Mouse (Mus musculus): ENCODE data around the gene Gm12216. TPM values are rescaled to one million over a fixed set of nuclear protein-coding genes. Genes with fewer than 3 reads are reported as not detected.

Gene Gm12216
- polyA plus RNA-seq, 1 experiment from 2014 or later = 0.51 TPM

DNA sequence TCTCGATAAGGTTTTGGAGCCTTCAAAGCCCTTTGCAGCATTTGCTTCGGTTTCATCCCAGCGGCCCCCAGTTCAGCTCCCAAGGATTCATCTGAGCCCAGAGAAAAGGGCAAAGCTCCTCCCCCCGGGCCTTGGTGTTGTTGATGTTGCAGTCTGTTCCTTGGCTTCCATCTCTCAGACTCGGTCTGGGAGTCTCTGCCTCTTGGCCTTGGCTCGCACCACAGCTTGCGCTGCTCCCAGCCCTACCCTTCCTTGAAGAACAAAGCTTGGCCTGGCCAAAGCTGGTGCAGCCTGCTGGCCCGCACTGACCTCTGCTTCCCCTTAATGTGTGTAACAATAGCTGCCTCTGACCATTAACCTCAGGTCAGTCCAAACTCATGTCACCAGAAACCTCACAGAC is 70.9 kb downstream of the Gm12216 start:
- no peaks in the 10 kb centered on the region for H3K9me3 ChIP-seq (ENCODE audit: control insufficient read depth, low read length)
- peaks cover 4% of the 10 kb centered on the region for H3K4me1 ChIP-seq (replicated peaks; ENCODE audit: control insufficient read depth, insufficient read depth, low read length)
- no peak for DNase-seq (ENCODE audit: low spot score)
- H3K4me2 ChIP-seq = no peak overlapping the region
- 73% methylated on average over 8 of the region's 8 CpGs for WGBS
- H3K9ac ChIP-seq (ENCODE audit: low read depth, low read length) = no peak overlapping the region
- no peaks in the 10 kb centered on the region for H3K36me3 ChIP-seq (ENCODE audit: control insufficient read depth, insufficient read depth, low read length)
- no peak overlapping the region for H3K27ac ChIP-seq (ENCODE audit: low read depth, low read length)
- ATAC-seq (replicated peaks; ENCODE audit: low FRiP score) = no peak
- no peak overlapping the region for H3K4me3 ChIP-seq (ENCODE audit: low read depth, low read length)
- no peaks in the 10 kb centered on the region for H3K27me3 ChIP-seq (replicated peaks; ENCODE audit: control insufficient read depth, insufficient read depth, low read length)

DNA sequence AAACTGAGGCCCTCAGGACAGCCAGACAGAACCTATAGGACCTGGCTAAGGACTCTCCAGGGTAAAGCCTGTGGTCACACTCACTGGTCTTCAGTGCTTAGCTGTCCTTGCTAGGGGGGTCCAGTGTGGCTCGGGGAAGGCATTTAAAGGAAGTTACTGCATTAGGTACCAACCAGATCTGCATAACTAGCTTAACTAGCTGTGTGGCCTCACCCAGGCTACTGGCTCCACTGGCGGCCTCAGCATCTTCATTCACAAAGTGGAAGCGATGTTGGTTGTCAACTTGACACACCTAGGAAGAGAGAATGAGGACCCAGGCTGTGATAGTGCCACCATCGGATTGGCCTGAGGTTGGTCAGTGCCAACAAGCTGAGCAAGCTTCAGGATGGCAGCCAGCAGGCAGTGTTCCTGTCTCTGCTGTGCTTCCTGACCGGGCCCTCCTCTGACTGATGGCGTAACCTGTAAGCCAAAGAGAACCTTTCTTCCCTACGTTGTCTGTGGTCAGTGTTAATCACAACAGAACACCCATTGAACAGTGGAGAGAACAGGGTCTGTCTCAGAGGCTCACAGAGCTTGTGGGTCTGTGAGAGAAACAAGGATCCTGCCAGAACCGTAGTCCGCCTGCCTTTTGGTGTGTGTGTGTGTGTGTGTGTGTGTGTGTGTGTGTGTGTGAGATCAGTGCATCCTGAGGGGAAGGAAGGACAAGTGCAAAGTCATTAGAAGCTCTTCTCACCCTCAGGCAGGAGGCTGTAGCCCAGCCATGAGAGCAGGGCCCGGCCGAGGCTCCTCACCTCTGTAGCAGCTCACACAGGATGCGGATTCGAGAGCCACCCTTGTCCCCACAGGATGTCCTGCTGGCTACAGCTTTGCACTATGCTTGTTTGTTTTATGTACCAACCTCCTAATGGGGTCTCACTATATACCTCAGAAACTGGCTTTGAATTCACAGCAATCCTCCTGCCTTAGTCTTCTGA is 72.7 kb downstream of the Gm12216 start:
- DNase-seq (ENCODE audit: low spot score) (no peak), ATAC-seq (replicated peaks; ENCODE audit: low FRiP score) (no peak)
- Histone ChIP-seq H3K4me3 (ENCODE audit: low read depth, low read length) (no peak overlapping the region), H3K4me1 (replicated peaks; ENCODE audit: control insufficient read depth, insufficient read depth, low read length) (peaks cover 4% of the 10 kb centered on the region), H3K27ac (ENCODE audit: low read depth, low read length) (no peak overlapping the region), H3K4me2 (no peak overlapping the region), H3K36me3 (ENCODE audit: control insufficient read depth, insufficient read depth, low read length) (no peaks in the 10 kb centered on the region), H3K27me3 (replicated peaks; ENCODE audit: control insufficient read depth, insufficient read depth, low read length) (no peaks in the 10 kb centered on the region), H3K9me3 (ENCODE audit: control insufficient read depth, low read length) (no peaks in the 10 kb centered on the region), H3K9ac (ENCODE audit: low read depth, low read length) (peak overlapping the region; percentile 14; the same call in 1 of the 2 replicates)
- 65% methylated on average over 13 of the region's 13 CpGs for WGBS

DNA sequence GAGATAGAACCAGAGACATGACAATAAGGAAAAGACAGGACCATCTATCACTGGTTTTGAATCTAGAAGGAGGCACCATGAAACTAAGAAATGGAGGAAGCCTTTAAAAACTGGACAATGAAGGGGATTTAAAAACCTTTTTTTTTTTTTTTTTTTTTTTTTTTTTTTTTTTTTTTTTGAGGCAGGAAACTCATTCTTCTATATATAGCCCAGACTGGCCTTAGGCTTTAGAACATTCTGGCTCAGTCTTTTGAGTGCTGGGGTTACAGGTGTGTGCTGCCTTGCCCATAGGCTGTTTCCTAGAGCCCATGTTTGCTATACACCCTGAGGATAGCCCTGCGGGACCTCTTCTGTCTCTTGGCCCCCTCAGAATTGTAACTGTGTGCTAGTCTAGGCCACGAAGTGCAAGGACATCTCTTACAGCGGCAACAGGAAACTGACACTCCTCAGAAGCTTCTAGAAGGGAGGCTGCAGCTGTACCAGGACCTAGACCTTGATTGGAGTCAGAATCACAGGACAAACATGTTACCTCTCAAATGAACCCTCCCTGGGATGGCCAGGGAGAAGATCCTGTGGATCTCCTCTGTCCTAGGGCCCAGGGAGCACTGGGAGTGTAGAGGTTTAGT is 73.6 kb downstream of the Gm12216 start:
- DNase-seq (ENCODE audit: low spot score) (no peak), ATAC-seq (replicated peaks; ENCODE audit: low FRiP score) (no peak)
- Histone ChIP-seq H3K9me3 (ENCODE audit: control insufficient read depth, low read length) (no peaks in the 10 kb centered on the region), H3K27ac (ENCODE audit: low read depth, low read length) (no peak overlapping the region), H3K4me2 (no peak overlapping the region), H3K36me3 (ENCODE audit: control insufficient read depth, insufficient read depth, low read length) (no peaks in the 10 kb centered on the region), H3K9ac (ENCODE audit: low read depth, low read length) (peak overlapping the region; percentile 14; the same call in 1 of the 2 replicates), H3K4me3 (ENCODE audit: low read depth, low read length) (no peak overlapping the region), H3K27me3 (replicated peaks; ENCODE audit: control insufficient read depth, insufficient read depth, low read length) (no peaks in the 10 kb centered on the region), H3K4me1 (replicated peaks; ENCODE audit: control insufficient read depth, insufficient read depth, low read length) (peaks cover 4% of the 10 kb centered on the region)
- WGBS = 58% methylated on average over 3 of the region's 3 CpGs

DNA sequence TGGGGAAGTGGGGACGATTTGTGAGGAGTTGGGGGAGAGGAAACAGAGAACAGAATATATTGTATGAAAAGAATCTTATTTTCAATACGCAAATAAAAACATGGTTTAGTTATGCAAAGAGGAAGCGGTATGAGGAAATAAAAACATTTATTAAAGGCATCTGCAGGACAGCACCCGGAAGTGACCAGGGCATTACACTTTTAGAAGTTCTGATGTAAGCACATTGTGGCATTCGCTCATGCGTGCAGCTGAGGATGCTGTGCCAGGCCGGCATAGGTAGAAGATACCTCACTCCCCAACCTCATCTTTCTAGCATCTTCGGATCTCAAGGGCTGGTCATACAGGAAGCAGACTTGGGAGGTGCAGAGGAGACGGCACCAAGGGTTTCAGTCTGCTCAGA is 75.8 kb downstream of the Gm12216 start:
- H3K4me1 ChIP-seq (replicated peaks; ENCODE audit: control insufficient read depth, insufficient read depth, low read length) = peaks cover 3% of the 10 kb centered on the region
- H3K9ac ChIP-seq (ENCODE audit: low read depth, low read length) = no peak overlapping the region
- no peaks in the 10 kb centered on the region for H3K9me3 ChIP-seq (ENCODE audit: control insufficient read depth, low read length)
- no peak for ATAC-seq (replicated peaks; ENCODE audit: low FRiP score)
- no peak for DNase-seq (ENCODE audit: low spot score)
- no peak overlapping the region for H3K27ac ChIP-seq (ENCODE audit: low read depth, low read length)
- no peak overlapping the region for H3K4me3 ChIP-seq (ENCODE audit: low read depth, low read length)
- 85% methylated on average over 9 of the region's 9 CpGs for WGBS
- H3K4me2 ChIP-seq = no peak overlapping the region
- H3K27me3 ChIP-seq (replicated peaks; ENCODE audit: control insufficient read depth, insufficient read depth, low read length) = no peaks in the 10 kb centered on the region
- no peaks in the 10 kb centered on the region for H3K36me3 ChIP-seq (ENCODE audit: control insufficient read depth, insufficient read depth, low read length)

DNA sequence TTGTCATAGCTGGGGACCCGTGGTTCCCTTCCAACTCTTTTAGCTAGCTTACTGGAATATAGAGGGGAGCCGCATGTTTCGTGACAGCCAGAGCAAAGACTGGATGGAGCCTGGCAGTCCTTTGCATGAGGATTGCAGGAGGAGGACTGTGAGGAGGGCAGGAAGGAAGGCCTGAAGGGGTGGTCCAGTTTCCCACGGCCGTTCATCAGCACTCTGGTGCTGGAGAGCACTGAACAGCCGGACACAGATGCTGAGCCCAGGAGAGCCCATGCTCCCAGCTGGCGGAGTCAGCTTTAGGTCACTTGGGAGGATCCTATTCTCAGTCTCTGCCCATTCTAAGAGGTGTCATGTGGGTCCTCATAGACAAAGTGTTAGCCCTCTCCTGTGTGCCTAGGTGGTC is 77.1 kb downstream of the Gm12216 start:
- no peaks in the 10 kb centered on the region; the same call in 1 of the 2 replicates for H3K36me3 ChIP-seq (ENCODE audit: control insufficient read depth, insufficient read depth, low read length)
- peaks cover 3% of the 10 kb centered on the region; the same call in 1 of the 2 replicates for H3K4me1 ChIP-seq (replicated peaks; ENCODE audit: control insufficient read depth, insufficient read depth, low read length)
- no peak overlapping the region for H3K4me2 ChIP-seq
- no peak overlapping the region for H3K4me3 ChIP-seq (ENCODE audit: low read depth, low read length)
- no peak for ATAC-seq (replicated peaks; ENCODE audit: low FRiP score)
- no peaks in the 10 kb centered on the region for H3K9me3 ChIP-seq (ENCODE audit: control insufficient read depth, low read length)
- no peak overlapping the region for H3K9ac ChIP-seq (ENCODE audit: low read depth, low read length)
- H3K27ac ChIP-seq (ENCODE audit: low read depth, low read length) = no peak overlapping the region
- no peaks in the 10 kb centered on the region for H3K27me3 ChIP-seq (replicated peaks; ENCODE audit: control insufficient read depth, insufficient read depth, low read length)
- no peak for DNase-seq (ENCODE audit: low spot score)
- WGBS = 88% methylated on average over 7 of the region's 7 CpGs

DNA sequence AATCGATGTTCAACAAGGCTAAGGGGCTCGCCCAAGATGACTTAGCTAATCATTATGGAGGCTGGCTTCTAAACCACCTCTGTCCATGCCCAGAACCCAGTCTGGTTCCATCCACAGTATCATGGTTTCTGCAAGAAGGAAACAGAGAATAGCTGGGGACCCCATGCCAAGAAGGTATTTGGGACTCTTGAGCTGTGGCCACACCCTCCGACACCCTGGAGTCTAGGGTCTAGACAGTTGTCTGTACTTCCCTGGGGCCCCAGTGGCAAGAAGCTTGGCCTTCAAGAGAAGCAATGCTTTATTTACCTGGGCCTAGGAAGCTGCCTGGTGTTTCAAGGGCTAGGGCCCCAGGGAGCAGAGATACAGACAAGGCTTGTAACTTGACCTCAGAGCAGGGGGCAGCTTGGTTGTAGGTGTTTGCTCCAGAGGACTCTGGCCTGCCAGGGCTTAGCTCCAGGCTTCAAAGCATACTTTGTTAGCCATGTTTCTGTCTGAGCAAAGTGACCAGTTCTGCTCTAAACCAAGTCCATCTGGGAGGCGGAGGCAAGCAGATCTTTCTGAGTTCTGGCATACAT is 77.8 kb downstream of the Gm12216 start:
- no peak overlapping the region for H3K9ac ChIP-seq (ENCODE audit: low read depth, low read length)
- H3K27me3 ChIP-seq (replicated peaks; ENCODE audit: control insufficient read depth, insufficient read depth, low read length) = no peaks in the 10 kb centered on the region
- no peak overlapping the region for H3K4me2 ChIP-seq
- no peak overlapping the region for H3K4me3 ChIP-seq (ENCODE audit: low read depth, low read length)
- H3K9me3 ChIP-seq (ENCODE audit: control insufficient read depth, low read length) = no peaks in the 10 kb centered on the region
- WGBS = 77% methylated on average over 4 of the region's 4 CpGs
- ATAC-seq (replicated peaks; ENCODE audit: low FRiP score) (no peak), DNase-seq (ENCODE audit: low spot score) (no peak)
- no peak overlapping the region for H3K27ac ChIP-seq (ENCODE audit: low read depth, low read length)
- H3K36me3 ChIP-seq (ENCODE audit: control insufficient read depth, insufficient read depth, low read length) = peaks cover 2% of the 10 kb centered on the region; the same call in 1 of the 2 replicates
- peaks cover 3% of the 10 kb centered on the region; the same call in 1 of the 2 replicates for H3K4me1 ChIP-seq (replicated peaks; ENCODE audit: control insufficient read depth, insufficient read depth, low read length)

DNA sequence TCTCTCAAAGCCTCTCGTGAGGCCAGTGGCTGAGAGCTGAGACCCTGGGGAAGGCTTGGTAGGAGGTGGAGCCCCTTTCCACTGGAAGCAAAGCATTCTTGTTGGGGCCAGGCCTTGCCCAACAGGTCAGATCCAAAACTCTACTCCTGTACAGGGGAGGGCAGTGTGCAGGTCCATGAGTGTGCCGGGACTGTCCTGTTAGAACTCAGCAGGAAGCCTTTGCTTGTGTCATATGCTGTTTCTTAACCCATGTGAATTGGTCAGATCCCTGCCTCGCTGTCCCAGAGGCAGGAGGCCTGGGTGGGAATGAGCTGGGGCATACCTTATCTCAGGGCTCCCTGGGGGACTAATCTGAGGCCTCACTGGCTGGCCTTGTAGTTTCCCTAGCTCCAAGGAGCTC is 78.8 kb downstream of the Gm12216 start:
- no peaks in the 10 kb centered on the region for H3K27me3 ChIP-seq (replicated peaks; ENCODE audit: control insufficient read depth, insufficient read depth, low read length)
- no peaks in the 10 kb centered on the region for H3K9me3 ChIP-seq (ENCODE audit: control insufficient read depth, low read length)
- 68% methylated on average over 3 of the region's 3 CpGs for WGBS
- no peak overlapping the region for H3K4me2 ChIP-seq
- no peak overlapping the region for H3K4me3 ChIP-seq (ENCODE audit: low read depth, low read length)
- peaks cover 3% of the 10 kb centered on the region; the same call in 1 of the 2 replicates for H3K4me1 ChIP-seq (replicated peaks; ENCODE audit: control insufficient read depth, insufficient read depth, low read length)
- no peak for DNase-seq (ENCODE audit: low spot score)
- no peak for ATAC-seq (replicated peaks; ENCODE audit: low FRiP score)
- H3K27ac ChIP-seq (ENCODE audit: low read depth, low read length) = no peak overlapping the region
- peaks cover 2% of the 10 kb centered on the region; the same call in 1 of the 2 replicates for H3K36me3 ChIP-seq (ENCODE audit: control insufficient read depth, insufficient read depth, low read length)
- no peak overlapping the region for H3K9ac ChIP-seq (ENCODE audit: low read depth, low read length)

DNA sequence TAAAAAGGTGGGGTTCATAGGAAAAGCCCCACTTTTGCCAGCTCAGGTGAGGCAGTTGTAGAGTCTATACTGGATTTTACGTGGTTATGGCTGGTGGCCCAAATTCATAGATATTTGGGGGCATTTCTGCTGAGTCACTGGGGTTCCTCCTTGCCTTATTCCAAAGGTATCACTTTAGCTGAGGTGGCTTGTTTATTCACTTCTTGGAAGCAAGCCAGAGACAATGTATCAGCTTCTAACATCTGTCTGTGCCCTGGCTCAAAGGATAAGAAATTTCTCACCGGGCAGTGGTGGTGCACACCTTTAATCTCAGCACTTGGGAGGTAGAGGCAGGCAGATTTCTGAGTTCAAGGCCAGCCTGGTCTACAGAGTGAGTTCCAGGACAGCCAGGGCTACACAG is 79.2 kb downstream of the Gm12216 start:
- H3K4me3 ChIP-seq (ENCODE audit: low read depth, low read length) = no peak overlapping the region
- no peak overlapping the region for H3K27ac ChIP-seq (ENCODE audit: low read depth, low read length)
- no peak for DNase-seq (ENCODE audit: low spot score)
- no peaks in the 10 kb centered on the region for H3K27me3 ChIP-seq (replicated peaks; ENCODE audit: control insufficient read depth, insufficient read depth, low read length)
- H3K9ac ChIP-seq (ENCODE audit: low read depth, low read length) = no peak overlapping the region
- H3K9me3 ChIP-seq (ENCODE audit: control insufficient read depth, low read length) = no peaks in the 10 kb centered on the region
- H3K4me1 ChIP-seq (replicated peaks; ENCODE audit: control insufficient read depth, insufficient read depth, low read length) = peaks cover 3% of the 10 kb centered on the region; the same call in 1 of the 2 replicates
- H3K36me3 ChIP-seq (ENCODE audit: control insufficient read depth, insufficient read depth, low read length) = peaks cover 2% of the 10 kb centered on the region; the same call in 1 of the 2 replicates
- WGBS = 54% methylated on average over 2 of the region's 2 CpGs
- no peak for ATAC-seq (replicated peaks; ENCODE audit: low FRiP score)
- H3K4me2 ChIP-seq = no peak overlapping the region

Data from liver, embryonic 11.5 days (tissue).